Comparison of ENCODE assay signal across 8 mouse cellular contexts in genomic region chr12:32009985-32010369, GRCm38 (mm10). TPM values are rescaled to one million over a fixed set of nuclear protein-coding genes. Genes with fewer than 3 reads are reported as not detected.
DNase-seq lines count a peak whose midpoint lies in the region; ATAC-seq and TF ChIP-seq lines count a peak whose summit lies in the region.
"Not testable (repeated sequence)": the region's sequence is repeated elsewhere in the genome, so short reads cannot be mapped to it uniquely, and the experiment has no call there.

No protein-coding gene starts in this region.

- not testable (repeated sequence) for H3K4me3 ChIP-seq in MEL (ENCODE audit: control insufficient read depth in 1 of 2, insufficient read depth in 1 of 2, low read depth in 2 of 2, low read length in 2 of 2); liver, embryonic 14.5 days (ENCODE audit: insufficient read depth in 1 of 2, low read depth in 2 of 2, low read length in 2 of 2); liver, postnatal 0 days (ENCODE audit: low read depth, low read length)
- peak overlapping the region; percentile 2; the same call in 1 of the 2 replicates for H3K4me3 ChIP-seq in liver, embryonic 12.5 days
- H3K4me3 ChIP-seq in testis, adult 2 months (ENCODE audit: control insufficient read depth, low read depth, low read length), result peak overlapping the region; percentile 18; the same call in 1 of the 2 replicates

- not testable (repeated sequence) for TF ChIP-seq POLR2A in MEL (IDR thresholded peaks at IDR 0.05; ENCODE audit: control insufficient read depth in 1 of 2, insufficient read depth in 1 of 2, low read depth in 1 of 2, low read length in 2 of 2, poor library complexity in 1 of 2); testis, adult 2 months (IDR thresholded peaks at IDR 0.05; ENCODE audit: control insufficient read depth, low read depth, low read length)

- DNase-seq in 416B (ENCODE audit: low read depth), result peak; percentile 58
- not testable (repeated sequence) for DNase-seq in MEL (ENCODE audit: low read depth, low spot score); liver, embryonic 14.5 days (ENCODE audit: low read depth in 3 of 3, low spot score in 3 of 3); liver, postnatal 0 days

- H3K4me2 ChIP-seq in liver, embryonic 12.5 days, result peak overlapping the region; percentile 43
- peak overlapping the region; percentile 38 for H3K4me2 ChIP-seq in liver, embryonic 14.5 days (ENCODE audit: low read depth)
- H3K4me2 ChIP-seq in liver, postnatal 0 days (ENCODE audit: low read depth, low read length), result peak overlapping the region; percentile 55; the same call in 1 of the 2 replicates

- H3K27ac ChIP-seq in MEL (ENCODE audit: control insufficient read depth, low read depth, low read length); liver, embryonic 12.5 days; liver, embryonic 14.5 days; liver, postnatal 0 days (ENCODE audit: low read depth); testis, adult 2 months (ENCODE audit: control insufficient read depth, insufficient read depth, low read depth, low read length): not testable (repeated sequence)

- TF ChIP-seq EP300 in MEL (IDR thresholded peaks at IDR 0.05; ENCODE audit: low read depth in 1 of 2, low read length in 2 of 2); liver, embryonic 14.5 days (IDR thresholded peaks at IDR 0.05; ENCODE audit: low read depth); liver, postnatal 0 days (IDR thresholded peaks at IDR 0.05; ENCODE audit: low read depth): not testable (repeated sequence)

- H3K27me3 ChIP-seq in MEL (ENCODE audit: control insufficient read depth in 1 of 2, insufficient read depth in 2 of 2, low read length in 2 of 2); liver, embryonic 12.5 days (replicated peaks); liver, embryonic 14.5 days (ENCODE audit: control insufficient read depth, insufficient read depth, low read length); liver, postnatal 0 days (ENCODE audit: insufficient read depth, low read length); testis, adult 2 months (ENCODE audit: control insufficient read depth, insufficient read depth, low read length): not testable (repeated sequence)

- ATAC-seq in erythroid progenitor cell, adult 5-6 weeks (replicated peaks; ENCODE audit: low FRiP score, poor library complexity, severe bottlenecking), result 0 out of 2 replicates have a peak, but pooled peaks have one; percentile 43
- not testable (repeated sequence) for ATAC-seq in liver, embryonic 12.5 days; liver, embryonic 14.5 days (ENCODE audit: insufficient read depth); liver, postnatal 0 days
- ATAC-seq in megakaryocyte progenitor cell, adult 5-6 weeks (replicated peaks; ENCODE audit: poor library complexity), result peak; percentile 7; the same call in 1 of the 2 replicates

- H3K9ac ChIP-seq in MEL (ENCODE audit: control insufficient read depth, low read depth, low read length, poor library complexity, severe bottlenecking); liver, embryonic 12.5 days; liver, embryonic 14.5 days (replicated peaks); liver, postnatal 0 days (replicated peaks): not testable (repeated sequence)

- not testable (repeated sequence) for TF ChIP-seq CTCF in MEL (IDR thresholded peaks at IDR 0.05 in 2 of 3, conservative IDR thresholded peaks at IDR 0.05 in 1 of 3; ENCODE audit: control insufficient read depth in 1 of 3, insufficient read depth in 1 of 3, low read depth in 2 of 3, low read length in 3 of 3, poor library complexity in 1 of 3, severe bottlenecking in 1 of 3); liver, embryonic 14.5 days (IDR thresholded peaks at IDR 0.05; ENCODE audit: low read depth); liver, postnatal 0 days (IDR thresholded peaks at IDR 0.05; ENCODE audit: low read depth); testis, adult 2 months (IDR thresholded peaks at IDR 0.05; ENCODE audit: control insufficient read depth, insufficient read depth, insufficient replicate concordance, low read depth, low read length)

- WGBS in liver, embryonic 12.5 days (ENCODE audit: insufficient replicate concordance), result 15% methylated on average over 6 of the region's 6 CpGs
- WGBS in liver, embryonic 14.5 days (ENCODE audit: insufficient replicate concordance), result 15% methylated on average over 5 of the region's 6 CpGs
- WGBS in liver, postnatal 0 days (ENCODE audit: insufficient replicate concordance), result 26% methylated on average over 5 of the region's 6 CpGs

- H3K79me2 ChIP-seq in MEL (ENCODE audit: control insufficient read depth, insufficient read depth, low read length, poor library complexity), result not testable (repeated sequence)

- not testable (repeated sequence) for TF ChIP-seq RAD21 in MEL (IDR thresholded peaks at IDR 0.05; ENCODE audit: low read depth, low read length)

- not testable (repeated sequence) for H3K36me3 ChIP-seq in MEL (ENCODE audit: control insufficient read depth in 1 of 2, insufficient read depth in 2 of 2, low read length in 2 of 2); liver, postnatal 0 days (replicated peaks; ENCODE audit: insufficient read depth, low read length); testis, adult 2 months (ENCODE audit: control insufficient read depth, insufficient read depth, low read length)
- H3K36me3 ChIP-seq in liver, embryonic 12.5 days, result peaks cover 52% of the 10 kb centered on the region
- peaks cover 10% of the 10 kb centered on the region for H3K36me3 ChIP-seq in liver, embryonic 14.5 days (replicated peaks; ENCODE audit: control insufficient read depth, insufficient read depth, low read depth)

- not testable (repeated sequence) for H3K4me1 ChIP-seq in MEL (ENCODE audit: control insufficient read depth in 1 of 2, insufficient read depth in 2 of 2, low read length in 2 of 2); testis, adult 2 months (ENCODE audit: control insufficient read depth, insufficient read depth, low read length)
- peaks cover 63% of the 10 kb centered on the region for H3K4me1 ChIP-seq in liver, embryonic 12.5 days
- peaks cover 8 to 19% of the 10 kb centered on the region in 2 experiments for H3K4me1 ChIP-seq in liver, embryonic 14.5 days (replicated peaks; ENCODE audit: control insufficient read depth in 2 of 2, insufficient read depth in 2 of 2, low read length in 1 of 2)
- H3K4me1 ChIP-seq in liver, postnatal 0 days (ENCODE audit: insufficient read depth), result peaks cover 17% of the 10 kb centered on the region

- H3K9me3 ChIP-seq in MEL (replicated peaks; ENCODE audit: insufficient read depth, low read length); liver, embryonic 12.5 days (replicated peaks); liver, embryonic 14.5 days (ENCODE audit: control insufficient read depth, low read length); liver, postnatal 0 days (ENCODE audit: low read length): not testable (repeated sequence)

TF ChIP-seq in MEL, 35 proteins besides CTCF, POLR2A, EP300 and RAD21:
- TF ChIP-seq MXI1 (IDR thresholded peaks at IDR 0.05; ENCODE audit: low read depth, low read length) (peak; percentile 60; the same call in 1 of the 2 replicates), GATA1 (IDR thresholded peaks at IDR 0.05; ENCODE audit: low read depth, low read length) (0 out of 2 replicates have a peak, but pooled peaks have one; percentile 8)

RNA-seq across cellular contexts. Expression of gene Prkar2b, which starts 51.1 kb away (rescaled TPM):
- total RNA-seq in MEL (2012; rRNA removed), result 15.2 and 15.7 TPM in 2 replicates
- 100 to 1,000 TPM in 1 of 2 experiments, 10 to 100 TPM in 1; 34.1 to 154 TPM for polyA plus RNA-seq in MEL (2012; ENCODE audit: insufficient read depth in 1 of 2, insufficient read length in 2 of 2, low read depth in 1 of 2, low replicate concordance in 2 of 2, missing spikeins in 1 of 2)
- total RNA-seq in erythroid progenitor cell, adult 5-6 weeks (2015; ENCODE audit: low replicate concordance), result 160 and 200 TPM in 2 replicates
- total RNA-seq in erythroid progenitor cell, adult 5-6 weeks (2017; ENCODE audit: low replicate concordance), result 154 and 188 TPM in 2 replicates
- 137 and 141 TPM in 2 replicates for polyA plus RNA-seq in liver, embryonic 12.5 days (2016; fragmentation: Nextera tagmentation; extraction: Ambion mirVana)
- 26.3 and 41.3 TPM in 2 replicates for polyA plus RNA-seq in liver, embryonic 14.5 days (2012; rRNA removed)
- 89.6 and 101 TPM in 2 replicates for polyA plus RNA-seq in liver, embryonic 14.5 days (2014; fragmentation: Nextera tagmentation; extraction: Ambion mirVana)
- 34.0 and 34.6 TPM in 2 replicates for polyA plus RNA-seq in liver, postnatal 0 days (2015; fragmentation: Nextera tagmentation; extraction: Ambion mirVana)
- total RNA-seq in megakaryocyte progenitor cell, adult 5-6 weeks (2015), result 94.3 and 99.4 TPM in 2 replicates
- total RNA-seq in megakaryocyte progenitor cell, adult 5-6 weeks (2017), result 77.3 and 87.7 TPM in 2 replicates
- polyA plus RNA-seq in testis, adult 2 months (2012; rRNA removed), result 3.3 and 3.5 TPM in 2 replicates

RNA-seq across cellular contexts. Expression of gene Hbp1, which starts 59.6 kb away (rescaled TPM):
- 4.3 and 7.2 TPM in 2 replicates for total RNA-seq in MEL (2012; rRNA removed)
- 1 to 10 TPM in 1 of 2 experiments, not detected in 1; 8.8 TPM for polyA plus RNA-seq in MEL (2012; ENCODE audit: insufficient read depth in 1 of 2, insufficient read length in 2 of 2, low read depth in 1 of 2, low replicate concordance in 2 of 2, missing spikeins in 1 of 2)
- 73.9 and 109 TPM in 2 replicates for total RNA-seq in erythroid progenitor cell, adult 5-6 weeks (2015; ENCODE audit: low replicate concordance)
- 71.8 and 72.6 TPM in 2 replicates for total RNA-seq in erythroid progenitor cell, adult 5-6 weeks (2017; ENCODE audit: low replicate concordance)
- 33.7 and 36.6 TPM in 2 replicates for polyA plus RNA-seq in liver, embryonic 12.5 days (2016; fragmentation: Nextera tagmentation; extraction: Ambion mirVana)
- polyA plus RNA-seq in liver, embryonic 14.5 days (2012; rRNA removed), result 19.2 and 27.0 TPM in 2 replicates
- polyA plus RNA-seq in liver, embryonic 14.5 days (2014; fragmentation: Nextera tagmentation; extraction: Ambion mirVana), result 32.8 and 36.3 TPM in 2 replicates
- 47.3 and 50.1 TPM in 2 replicates for polyA plus RNA-seq in liver, postnatal 0 days (2015; fragmentation: Nextera tagmentation; extraction: Ambion mirVana)
- total RNA-seq in megakaryocyte progenitor cell, adult 5-6 weeks (2015), result 48.7 and 52.9 TPM in 2 replicates
- 43.6 and 46.8 TPM in 2 replicates for total RNA-seq in megakaryocyte progenitor cell, adult 5-6 weeks (2017)
- 21.0 and 27.3 TPM in 2 replicates for polyA plus RNA-seq in testis, adult 2 months (2012; rRNA removed)
